Mouse (Mus musculus) myocyte (in vitro differentiated cells): ENCODE data around the gene Lpp.

Source experiments
- CEBPB ChIP-seq: IDR thresholded peaks from 2 replicates; pipeline ENCODE4 v1.6.1; 2011; ENCODE audit warnings: mild to moderate bottlenecking, moderate library complexity; ENCODE audit not compliant: poor library complexity, insufficient read depth, severe bottlenecking
- MYOD1 ChIP-seq, 3 experiments: IDR thresholded peaks; one replicate each; pipeline ENCODE4 v1.6.1; 2011; ENCODE audit warnings: control low read depth in 2 of 3, low read depth in 2 of 3, mild to moderate bottlenecking in 2 of 3, moderate library complexity in 1 of 3; ENCODE audit not compliant: insufficient read length in 2 of 3, control insufficient read depth in 1 of 3
- POLR2A ChIP-seq: IDR thresholded peaks from one replicate; pipeline ENCODE4 v1.6.1; 2011; ENCODE audit warnings: low read depth, mild to moderate bottlenecking, control low read depth, moderate library complexity; ENCODE audit not compliant: insufficient read length
- TCF12 ChIP-seq: IDR thresholded peaks from one replicate; pipeline ENCODE4 v1.6.1; 2011; ENCODE audit warnings: mild to moderate bottlenecking, control low read depth; ENCODE audit not compliant: poor library complexity, insufficient read depth, severe bottlenecking
- USF1 ChIP-seq: IDR thresholded peaks from one replicate; pipeline ENCODE4 v1.6.1; 2011; ENCODE audit warnings: low read depth, mild to moderate bottlenecking, control low read depth, moderate library complexity

DNA sequence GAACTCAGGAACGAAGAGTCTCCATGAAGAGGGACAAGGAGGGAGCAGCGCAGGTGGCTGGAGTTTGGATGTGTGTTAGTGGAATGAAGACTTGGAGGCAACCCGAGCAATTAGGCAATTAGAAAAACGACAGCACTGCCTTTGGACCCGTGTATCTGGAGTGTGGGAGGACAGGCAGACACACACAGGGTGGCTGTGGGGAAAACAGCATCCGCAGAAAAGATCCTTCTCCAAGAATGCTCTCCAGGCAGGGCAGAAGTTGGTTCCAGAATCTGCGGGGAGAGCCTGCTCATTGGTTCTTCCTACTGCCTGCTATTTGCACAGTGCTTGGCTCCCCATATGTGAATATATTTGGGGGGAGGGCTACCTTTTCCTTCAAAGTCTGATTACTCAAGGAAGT lies 143.0 kb downstream of the Lpp start:
- TF ChIP-seq MYOD1 (IDR thresholded peaks at IDR 0.05; ENCODE audit: control insufficient read depth in 1 of 3, insufficient read length in 2 of 3, low read depth in 2 of 3) (no peak), CEBPB (no peak), POLR2A (no peak), USF1 (no peak), TCF12 (no peak)
